Mouse (Mus musculus) embryonic facial prominence, embryonic 12.5 days (tissue): ENCODE results near the gene Apbb2. TPM values are rescaled to one million over a fixed set of nuclear protein-coding genes. Genes with fewer than 3 reads are reported as not detected.

Source experiments
- ATAC-seq: fragments of 200-750 bp; cut with Nextera tagmentation; 2 replicates; pipeline ENCODE4 v1.8.0; 2017; ENCODE audit not compliant: insufficient number of reproducible peaks, insufficient read depth, low FRiP score, low TSS enrichment
- H3K27ac ChIP-seq: fragments of 300-500 bp; sonication (generic); 2 replicates; pipeline ENCODE4 v1.5.1; 2016; ENCODE audit warnings: mild to moderate bottlenecking
- H3K27me3 ChIP-seq: fragments of 300-500 bp; sonication (generic); 2 replicates; pipeline ENCODE4 v1.6.1; 2016; ENCODE audit warnings: mild to moderate bottlenecking, moderate library complexity
- H3K36me3 ChIP-seq: fragments of 300-500 bp; sonication (generic); 2 replicates; pipeline ENCODE4 v1.6.1; 2016; ENCODE audit warnings: mild to moderate bottlenecking
- H3K4me1 ChIP-seq: fragments of 300-500 bp; sonication (generic); 2 replicates; pipeline ENCODE4 v1.6.1; 2016
- H3K4me2 ChIP-seq: fragments of 300-500 bp; sonication (generic); replicated peaks from 2 replicates; pipeline ENCODE4 v1.6.1; 2016; ENCODE audit warnings: mild to moderate bottlenecking, moderate library complexity
- H3K4me3 ChIP-seq: fragments of 300-500 bp; sonication (generic); 2 replicates; pipeline ENCODE4 v1.5.1; 2016; ENCODE audit warnings: mild to moderate bottlenecking
- H3K9ac ChIP-seq: fragments of 300-500 bp; sonication (generic); 2 replicates; pipeline ENCODE4 v1.6.1; 2016; ENCODE audit warnings: mild to moderate bottlenecking, moderate library complexity
- H3K9me3 ChIP-seq: fragments of 300-500 bp; sonication (generic); 2 replicates; pipeline ENCODE4 v1.6.1; 2016; ENCODE audit warnings: mild to moderate bottlenecking, moderate library complexity
- WGBS: fragments of 180-500 bp; shearing (Covaris S2); methylation state at CpG from one replicate; pipeline ENCODE4 v1.1.7; 2016; 5-methylcytosine and 5-hydroxymethylcytosine counted together
- polyA plus RNA-seq: library from polyadenylated mRNA; unstranded; fragments of >200 nt; fragmentation: Nextera tagmentation; extraction: Ambion mirVana; gene quantifications from 2 replicates; pipeline ENCODE4 v1.2.1, GENCODE M21; 2016

The Apbb2 gene
- polyA plus RNA-seq, 1 experiment from 2014 or later = 53.2 TPM

DNA sequence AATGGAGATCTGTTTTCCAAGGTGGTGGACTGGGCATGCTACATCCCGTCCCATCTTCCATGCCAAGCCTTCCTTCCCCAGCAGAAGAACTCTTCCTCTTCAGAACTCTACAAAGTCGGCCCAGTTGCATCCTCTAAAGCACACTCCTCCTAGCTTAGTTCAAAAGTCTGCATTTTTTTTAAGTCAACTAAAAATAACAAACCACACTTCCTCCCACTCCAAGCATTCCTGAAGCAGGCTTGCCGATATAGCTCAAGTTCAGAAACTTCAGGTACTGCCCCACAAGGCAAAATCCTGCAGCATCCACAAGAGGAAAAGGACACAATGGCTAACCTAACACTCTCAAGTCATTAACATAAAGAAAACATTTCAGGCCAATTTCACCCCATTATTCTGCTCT, 4.9 kb downstream of the Apbb2 start:
- Histone ChIP-seq H3K27me3 (no peaks in the 10 kb centered on the region), H3K4me2 (no peak overlapping the region), H3K4me3 (no peak overlapping the region), H3K9me3 (no peaks in the 10 kb centered on the region), H3K4me1 (peaks cover 25% of the 10 kb centered on the region), H3K9ac (no peak overlapping the region), H3K36me3 (no peaks in the 10 kb centered on the region), H3K27ac (no peak overlapping the region)
- no peak for ATAC-seq
- WGBS = 49% methylated on average over 3 of the region's 3 CpGs

DNA sequence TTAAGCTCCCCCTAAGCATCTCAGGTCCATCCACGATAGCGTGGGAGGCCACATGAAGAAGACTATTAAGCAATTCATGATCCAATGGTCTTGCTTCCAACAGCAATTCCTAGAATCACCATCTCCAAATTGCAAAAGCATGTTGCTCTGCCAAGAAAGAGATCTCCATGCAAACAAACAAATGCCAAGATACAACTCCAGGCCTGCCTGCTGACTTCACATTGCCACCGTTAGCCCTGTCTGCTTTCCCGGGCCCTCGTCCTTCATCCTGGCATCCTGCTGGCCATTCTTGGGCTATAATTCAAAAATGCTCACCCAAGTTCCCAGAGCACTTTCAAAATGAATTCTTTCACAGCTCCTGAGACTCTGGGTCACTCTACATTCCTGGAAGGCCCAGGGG, 5.6 kb downstream of the Apbb2 start:
- H3K4me2 ChIP-seq = no peak overlapping the region
- peaks cover 27% of the 10 kb centered on the region for H3K4me1 ChIP-seq
- no peaks in the 10 kb centered on the region for H3K9me3 ChIP-seq
- H3K27ac ChIP-seq = no peak overlapping the region
- no peaks in the 10 kb centered on the region for H3K27me3 ChIP-seq
- H3K9ac ChIP-seq = no peak overlapping the region
- no peak for ATAC-seq
- no peak overlapping the region for H3K4me3 ChIP-seq
- no peaks in the 10 kb centered on the region for H3K36me3 ChIP-seq
- WGBS = 83% methylated on average over 5 of the region's 5 CpGs

DNA sequence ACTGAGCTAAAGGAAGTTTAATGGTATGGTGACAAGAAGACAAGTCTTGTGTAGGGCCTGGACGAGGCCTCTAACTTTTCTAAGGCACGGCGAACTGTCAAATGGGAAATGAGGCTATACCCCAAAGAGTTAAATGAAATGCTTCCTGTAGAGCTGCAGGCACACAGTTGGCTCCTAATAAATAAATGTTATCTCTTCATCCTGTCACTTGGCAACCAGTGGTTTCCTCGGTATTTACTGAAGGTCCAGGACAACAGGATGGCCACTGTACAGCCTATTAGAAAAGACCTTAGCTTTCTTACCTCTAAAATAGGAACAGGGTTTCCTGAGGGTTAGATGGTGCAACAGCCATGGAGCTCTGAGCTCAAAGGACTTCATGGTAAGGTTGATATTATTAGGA, 6.7 kb downstream of the Apbb2 start:
- Histone ChIP-seq H3K27ac (no peak overlapping the region), H3K36me3 (no peaks in the 10 kb centered on the region), H3K4me3 (no peak overlapping the region), H3K4me2 (no peak overlapping the region), H3K27me3 (no peaks in the 10 kb centered on the region), H3K9me3 (no peaks in the 10 kb centered on the region), H3K9ac (no peak overlapping the region), H3K4me1 (peaks cover 29% of the 10 kb centered on the region)
- ATAC-seq = no peak
- 76% methylated on average over 4 of the region's 4 CpGs for WGBS

DNA sequence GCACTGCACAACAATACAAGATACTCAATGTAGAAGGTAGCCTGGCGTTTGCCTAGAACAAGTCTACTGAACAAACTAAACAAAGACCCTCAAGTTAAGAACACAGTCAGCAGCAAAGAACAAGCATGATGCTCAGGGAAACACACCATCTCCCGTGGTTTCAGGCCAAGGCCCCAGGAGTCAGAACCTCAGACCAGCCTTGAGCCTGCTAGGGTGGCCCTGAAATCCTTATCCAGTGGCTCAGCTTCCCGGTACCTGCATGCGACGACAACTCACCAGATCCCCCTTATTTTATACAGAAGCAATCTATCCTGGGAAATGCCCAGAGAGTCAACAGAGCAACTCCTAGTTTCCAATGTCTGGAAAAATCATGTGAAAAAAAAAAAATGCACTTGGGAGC, 7.2 kb downstream of the Apbb2 start:
- H3K27ac ChIP-seq = no peak overlapping the region
- H3K27me3 ChIP-seq = no peaks in the 10 kb centered on the region
- H3K9me3 ChIP-seq = no peaks in the 10 kb centered on the region
- no peaks in the 10 kb centered on the region for H3K36me3 ChIP-seq
- no peak overlapping the region for H3K9ac ChIP-seq
- H3K4me2 ChIP-seq = no peak overlapping the region
- H3K4me3 ChIP-seq = no peak overlapping the region
- 93% methylated on average over 5 of the region's 5 CpGs for WGBS
- no peak for ATAC-seq
- peaks cover 26% of the 10 kb centered on the region for H3K4me1 ChIP-seq

DNA sequence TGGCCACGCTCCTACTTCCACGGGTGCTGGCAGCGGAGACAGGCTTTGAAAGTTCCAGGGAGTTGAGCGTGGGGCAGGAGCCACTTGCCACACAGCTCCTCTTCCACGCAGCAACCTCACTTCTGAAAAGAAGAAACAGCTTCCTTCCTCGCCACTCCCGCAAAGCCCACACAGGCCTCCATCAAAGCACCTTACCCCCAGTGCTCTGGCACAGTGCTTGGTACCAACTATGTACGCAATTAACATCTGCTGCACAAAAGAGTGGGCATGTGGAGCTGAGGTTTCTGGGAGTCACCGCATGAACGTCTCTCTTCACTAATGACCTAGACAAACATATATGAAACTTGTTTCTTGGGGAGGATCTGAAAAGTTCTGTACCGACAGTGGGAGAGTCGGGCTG, 8.3 kb downstream of the Apbb2 start:
- 93% methylated on average over 12 of the region's 12 CpGs for WGBS
- Histone ChIP-seq H3K27me3 (no peaks in the 10 kb centered on the region), H3K4me2 (no peak overlapping the region), H3K4me1 (peaks cover 24% of the 10 kb centered on the region), H3K9ac (no peak overlapping the region), H3K27ac (no peak overlapping the region), H3K9me3 (no peaks in the 10 kb centered on the region), H3K4me3 (no peak overlapping the region), H3K36me3 (no peaks in the 10 kb centered on the region)
- no peak for ATAC-seq

DNA sequence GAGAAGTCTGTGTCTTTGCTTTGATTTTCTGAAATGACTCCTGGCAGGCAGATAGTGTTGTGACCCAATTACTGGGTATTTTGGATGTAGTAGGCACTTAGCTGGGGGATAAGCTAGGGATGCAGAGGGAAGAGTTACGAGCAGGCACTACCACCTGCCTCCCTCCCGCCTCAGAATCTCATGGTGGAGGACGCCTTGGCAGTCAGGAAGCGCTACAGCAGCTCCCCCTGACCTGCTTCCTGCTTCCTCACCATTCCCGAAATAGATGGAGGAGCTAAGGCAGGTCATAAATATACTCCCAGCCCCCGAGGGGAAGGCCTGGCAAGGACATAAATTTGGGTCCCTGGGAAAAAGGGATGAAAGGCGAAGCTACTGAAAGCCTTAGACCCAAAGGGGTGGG, 9.3 kb downstream of the Apbb2 start:
- 73% methylated on average over 7 of the region's 7 CpGs for WGBS
- no peaks in the 10 kb centered on the region for H3K36me3 ChIP-seq
- no peak overlapping the region for H3K27ac ChIP-seq
- no peaks in the 10 kb centered on the region for H3K9me3 ChIP-seq
- H3K9ac ChIP-seq = no peak overlapping the region
- H3K27me3 ChIP-seq = no peaks in the 10 kb centered on the region
- no peak for ATAC-seq
- no peak overlapping the region for H3K4me3 ChIP-seq
- no peak overlapping the region for H3K4me2 ChIP-seq
- H3K4me1 ChIP-seq = peaks cover 20% of the 10 kb centered on the region

DNA sequence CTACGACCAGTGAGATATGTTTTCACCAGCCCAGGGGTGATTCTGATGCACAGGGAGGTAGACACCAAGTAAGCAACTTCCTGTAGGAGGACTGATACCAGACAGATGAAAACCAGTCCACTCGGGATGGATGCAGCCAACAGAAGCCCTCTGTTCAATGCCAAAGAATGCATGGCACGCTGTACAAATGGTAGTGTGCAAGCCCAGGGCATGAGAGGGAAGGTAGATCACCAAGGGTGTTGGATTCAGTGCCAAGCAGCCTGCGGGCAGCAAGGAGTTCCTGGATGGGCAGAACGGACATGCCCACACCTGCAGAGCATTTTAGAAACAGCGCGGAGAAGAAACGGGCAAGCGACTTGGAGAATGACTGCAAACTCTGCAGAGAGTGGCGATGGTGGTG, 10.8 kb downstream of the Apbb2 start:
- H3K4me2 ChIP-seq = no peak overlapping the region
- no peak overlapping the region for H3K4me3 ChIP-seq
- H3K4me1 ChIP-seq = peaks cover 21% of the 10 kb centered on the region
- no peak overlapping the region for H3K27ac ChIP-seq
- ATAC-seq = no peak
- no peaks in the 10 kb centered on the region for H3K36me3 ChIP-seq
- H3K9me3 ChIP-seq = no peaks in the 10 kb centered on the region
- no peak overlapping the region for H3K9ac ChIP-seq
- 90% methylated on average over 10 of the region's 10 CpGs for WGBS
- H3K27me3 ChIP-seq = no peaks in the 10 kb centered on the region

DNA sequence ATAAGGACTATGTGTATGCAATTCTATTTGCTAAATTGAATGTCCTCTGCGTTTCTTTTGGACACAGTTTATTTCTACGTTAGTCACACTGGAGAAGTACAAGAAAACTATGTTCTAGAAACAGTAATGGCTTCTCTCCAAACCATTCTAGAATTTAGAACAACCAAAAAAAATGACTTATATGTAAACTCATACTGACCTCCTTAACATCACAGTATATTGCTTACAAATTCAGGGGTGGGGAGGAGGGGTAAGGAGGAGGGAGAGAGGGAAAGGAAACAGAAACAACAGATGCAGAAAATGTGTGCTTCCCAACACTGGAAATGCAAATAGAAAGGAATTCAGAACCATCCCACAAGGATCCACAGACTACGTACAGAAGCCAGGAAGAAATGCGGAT, 11.4 kb downstream of the Apbb2 start:
- no peak overlapping the region for H3K4me3 ChIP-seq
- H3K9ac ChIP-seq = no peak overlapping the region
- H3K4me1 ChIP-seq = peaks cover 26% of the 10 kb centered on the region
- no peaks in the 10 kb centered on the region for H3K27me3 ChIP-seq
- H3K27ac ChIP-seq = no peak overlapping the region
- WGBS = 77% methylated on average over 4 of the region's 4 CpGs
- H3K4me2 ChIP-seq = no peak overlapping the region
- H3K9me3 ChIP-seq = no peaks in the 10 kb centered on the region
- no peak for ATAC-seq
- no peaks in the 10 kb centered on the region for H3K36me3 ChIP-seq

DNA sequence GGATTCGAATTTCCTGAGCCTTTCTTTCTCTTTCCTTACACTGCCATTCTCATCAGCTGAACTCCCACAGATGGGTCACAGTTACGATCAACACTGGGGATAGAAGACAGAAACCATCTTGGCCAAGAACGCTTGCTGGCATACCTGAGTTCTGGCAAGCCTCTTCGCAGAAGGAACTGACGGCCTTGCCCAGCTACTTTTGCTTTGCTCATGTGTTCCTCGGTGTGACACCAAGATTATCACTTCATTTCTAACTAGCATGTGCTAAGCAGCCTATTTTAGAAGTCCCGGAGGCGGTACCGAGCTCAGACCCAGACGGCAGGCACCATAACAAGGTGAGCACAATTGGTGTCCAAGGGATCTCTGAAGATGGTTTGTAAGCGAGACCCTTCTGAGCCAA, 12.9 kb downstream of the Apbb2 start:
- Histone ChIP-seq H3K27me3 (no peaks in the 10 kb centered on the region), H3K9ac (no peak overlapping the region), H3K4me1 (peaks cover 27% of the 10 kb centered on the region), H3K36me3 (no peaks in the 10 kb centered on the region), H3K4me3 (no peak overlapping the region), H3K27ac (no peak overlapping the region), H3K4me2 (no peak overlapping the region), H3K9me3 (no peaks in the 10 kb centered on the region)
- WGBS = 89% methylated on average over 11 of the region's 11 CpGs
- ATAC-seq = no peak

DNA sequence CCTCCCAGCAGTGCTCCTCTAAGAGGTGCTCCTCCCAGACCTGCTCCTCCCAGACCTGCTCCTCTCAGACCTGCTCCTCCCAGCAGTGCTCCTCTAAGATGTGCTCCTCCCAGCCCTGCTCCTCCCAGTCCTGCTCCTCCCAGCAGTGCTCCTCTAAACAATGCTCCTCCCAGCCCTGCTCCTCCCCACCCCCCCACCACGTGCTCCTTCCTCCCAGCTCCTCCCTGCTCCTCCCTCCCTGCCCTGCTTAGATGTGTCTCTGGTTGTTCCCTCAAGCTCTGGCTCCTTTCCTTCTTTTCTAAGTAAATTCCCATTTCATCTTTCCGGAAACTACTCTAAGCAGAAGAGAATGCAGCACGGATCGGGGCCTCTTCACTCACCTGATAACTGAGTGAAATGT, 14.2 kb downstream of the Apbb2 start:
- H3K4me2 ChIP-seq = no peak overlapping the region
- H3K4me3 ChIP-seq = no peak overlapping the region
- no peaks in the 10 kb centered on the region for H3K27me3 ChIP-seq
- H3K9me3 ChIP-seq = no peaks in the 10 kb centered on the region
- peaks cover 27% of the 10 kb centered on the region for H3K4me1 ChIP-seq
- H3K9ac ChIP-seq = no peak overlapping the region
- WGBS = 86% methylated on average over 4 of the region's 4 CpGs
- no peaks in the 10 kb centered on the region for H3K36me3 ChIP-seq
- H3K27ac ChIP-seq = no peak overlapping the region
- ATAC-seq = no peak

DNA sequence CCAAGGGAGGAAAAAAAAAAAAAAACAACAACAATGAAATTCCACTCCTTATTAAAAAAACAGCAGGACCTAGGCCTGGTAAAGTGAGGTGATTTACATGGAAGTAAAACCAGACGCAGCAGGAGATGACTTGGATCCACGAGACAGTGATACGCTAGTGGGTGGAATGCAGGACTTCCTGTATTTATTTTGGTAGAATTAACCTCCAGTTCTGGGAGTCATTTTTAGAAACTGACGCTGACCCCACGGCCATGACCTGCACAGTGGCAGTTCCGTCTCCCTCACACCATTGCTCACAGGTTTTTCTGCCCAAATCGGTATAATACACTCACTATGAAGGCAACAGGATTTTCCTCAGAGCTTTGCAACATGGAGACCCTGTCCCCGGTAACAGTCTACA, 14.8 kb downstream of the Apbb2 start:
- Histone ChIP-seq H3K9me3 (no peaks in the 10 kb centered on the region), H3K27me3 (no peaks in the 10 kb centered on the region), H3K27ac (no peak overlapping the region), H3K4me2 (no peak overlapping the region), H3K4me1 (peaks cover 27% of the 10 kb centered on the region), H3K9ac (no peak overlapping the region), H3K36me3 (no peaks in the 10 kb centered on the region), H3K4me3 (no peak overlapping the region)
- WGBS = 16% methylated on average over 8 of the region's 8 CpGs
- ATAC-seq = no peak

DNA sequence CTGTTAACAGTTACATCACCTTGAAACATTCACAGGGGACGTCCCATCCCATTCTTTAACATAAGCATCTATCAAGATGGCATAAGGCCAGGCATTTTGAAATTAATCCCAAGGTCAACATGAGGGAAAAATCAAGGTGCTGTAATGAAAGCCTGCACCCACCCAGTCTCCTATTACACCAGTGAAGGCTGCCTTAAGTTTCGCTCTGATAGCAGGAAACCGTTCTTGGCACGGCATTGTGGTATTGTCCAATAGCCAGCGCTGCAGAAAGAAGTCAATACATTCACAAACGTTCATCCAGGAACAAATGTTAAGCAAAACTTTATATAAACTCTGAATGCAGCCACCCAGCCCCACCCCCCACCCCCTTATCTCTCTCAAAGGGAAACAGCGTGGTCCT, 15.4 kb downstream of the Apbb2 start:
- 27% methylated on average over 7 of the region's 7 CpGs for WGBS
- Histone ChIP-seq H3K4me3 (no peak overlapping the region), H3K27ac (no peak overlapping the region), H3K9ac (no peak overlapping the region), H3K9me3 (no peaks in the 10 kb centered on the region), H3K4me2 (0 out of 2 replicates have a peak overlapping the region, but pooled peaks have one; percentile 9), H3K27me3 (no peaks in the 10 kb centered on the region), H3K4me1 (peaks cover 27% of the 10 kb centered on the region), H3K36me3 (no peaks in the 10 kb centered on the region)
- no peak for ATAC-seq

DNA sequence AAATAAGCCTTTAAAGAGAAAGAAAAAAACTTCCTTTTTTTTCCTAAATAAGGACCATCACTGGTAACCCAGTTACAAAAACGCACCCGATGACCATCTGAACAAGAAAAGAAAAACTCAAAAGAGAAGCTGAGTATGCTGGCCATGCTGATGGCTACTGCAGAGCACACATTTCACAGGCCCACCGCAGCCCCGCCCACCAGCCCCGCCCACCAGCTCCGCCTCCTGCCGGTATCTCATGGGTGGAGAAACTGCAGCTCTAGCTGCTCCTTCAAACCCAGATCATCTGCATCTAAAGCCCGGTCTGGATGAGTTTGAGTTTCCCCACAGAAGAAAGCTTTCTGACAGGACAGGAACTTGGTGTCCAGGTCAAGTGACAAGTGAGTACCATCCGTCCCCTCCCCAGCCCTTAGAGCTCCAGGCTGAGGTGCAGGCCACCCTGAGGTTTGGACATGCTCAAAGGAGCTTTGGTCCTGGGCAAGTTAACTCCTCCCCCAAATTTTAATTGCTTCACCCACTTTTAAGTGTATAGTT, 16.2 kb downstream of the Apbb2 start:
- Histone ChIP-seq H3K4me2 (no peak overlapping the region), H3K9ac (no peak overlapping the region), H3K36me3 (no peaks in the 10 kb centered on the region), H3K27me3 (no peaks in the 10 kb centered on the region), H3K4me1 (peaks cover 20% of the 10 kb centered on the region), H3K9me3 (no peaks in the 10 kb centered on the region), H3K27ac (no peak overlapping the region), H3K4me3 (no peak overlapping the region)
- no peak for ATAC-seq
- 31% methylated on average over 9 of the region's 9 CpGs for WGBS
